Mouse (Mus musculus): ENCODE data around the gene Cfap46.

Gene Cfap46

GRCm38 (mm10) chr7:139579261-139579905 lies 104.2 kb downstream of the Cfap46 start:
- no peak for DNase-seq (ENCODE audit: low read depth)

GRCm38 (mm10) chr7:139576064-139576686 lies 107.4 kb downstream of the Cfap46 start:
- no peak for DNase-seq (ENCODE audit: low read depth)

GRCm38 (mm10) chr7:139572665-139573064 lies 111.0 kb downstream of the Cfap46 start:
- DNase-seq (ENCODE audit: low read depth) = no peak

- DNase-seq (ENCODE audit: low read depth) = no peak
These were observed 112.8 kb downstream of the Cfap46 start for GRCm38 (mm10) chr7:139570788-139571187.

- no peak for DNase-seq (ENCODE audit: low read depth)
These were observed 117.1 kb downstream of the Cfap46 start for GRCm38 (mm10) chr7:139566533-139566932.

- DNase-seq (ENCODE audit: low read depth) = no peak
These were observed 117.6 kb downstream of the Cfap46 start for GRCm38 (mm10) chr7:139565998-139566397.

- DNase-seq (ENCODE audit: low read depth) = no peak
These were observed 119.5 kb downstream of the Cfap46 start for GRCm38 (mm10) chr7:139564161-139564560.

GRCm38 (mm10) chr7:139563425-139563824 lies 120.2 kb downstream of the Cfap46 start:
- no peak for DNase-seq (ENCODE audit: low read depth)

GRCm38 (mm10) chr7:139559659-139560058 lies 124.0 kb downstream of the Cfap46 start:
- peak; percentile 14 for DNase-seq (ENCODE audit: low read depth)

GRCm38 (mm10) chr7:139556746-139557526 lies 126.7 kb downstream of the Cfap46 start:
- DNase-seq (ENCODE audit: low read depth) = no peak

- no peak for DNase-seq (ENCODE audit: low read depth)
These were observed 127.3 kb downstream of the Cfap46 start for GRCm38 (mm10) chr7:139556331-139556730.

GRCm38 (mm10) chr7:139551519-139551918 lies 132.1 kb downstream of the Cfap46 start:
- DNase-seq (ENCODE audit: low read depth) = no peak

Measured in NIH3T3 (cell line).